In the genomic region with DNA sequence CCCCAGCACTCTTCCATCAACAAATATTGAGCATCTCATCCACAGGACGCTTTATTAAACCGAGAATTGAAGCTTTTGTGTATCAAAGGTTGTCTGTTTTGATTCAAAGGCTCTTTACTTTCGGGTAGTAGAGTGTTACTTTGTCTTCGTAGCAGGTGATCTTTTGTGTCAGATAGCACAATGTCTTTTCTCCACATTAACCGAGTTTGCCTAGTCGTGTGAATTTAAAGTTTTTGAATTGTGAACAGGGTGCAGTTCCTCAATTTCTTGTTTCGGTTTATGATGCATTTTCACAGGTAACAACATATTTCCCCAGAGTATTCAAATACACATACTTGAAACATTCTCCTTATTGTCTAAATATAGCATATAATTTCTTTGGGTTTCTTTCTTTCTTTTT, we compare ENCODE assay signal across 8 mouse cellular contexts. TPM values are rescaled to one million over a fixed set of nuclear protein-coding genes. Genes with fewer than 3 reads are reported as not detected.
DNase-seq lines count a peak whose midpoint lies in the region; ATAC-seq and TF ChIP-seq lines count a peak whose summit lies in the region.

No protein-coding gene starts in this region.

- TF ChIP-seq EP300 in lung, postnatal 0 days (IDR thresholded peaks at IDR 0.05): no peak

- no peak for DNase-seq in lung, postnatal 0 days (ENCODE audit: low spot score)
- no peak for DNase-seq in lung, postnatal 14 days
- DNase-seq in embryonic facial prominence, embryonic 11.5 days (ENCODE audit: low spot score): no peak
- peak; percentile 63 for DNase-seq in induced T-regulatory cell, adult 2 months (ENCODE audit: low read depth)
- DNase-seq in frontal cortex, postnatal 14 days (ENCODE audit: low spot score in 2 of 2): no peak
- no peak for DNase-seq in cerebellum, adult 9-11 months
- no peak for DNase-seq in layer of hippocampus, adult 11-12 months (ENCODE audit: low spot score)

- H3K36me3 ChIP-seq in lung, postnatal 0 days (ENCODE audit: insufficient read depth, low read length): no peaks in the 10 kb centered on the region
- no peaks in the 10 kb centered on the region for H3K36me3 ChIP-seq in embryonic facial prominence, embryonic 11.5 days (replicated peaks; ENCODE audit: control insufficient read depth, insufficient read depth, low read depth, low read length)
- no peaks in the 10 kb centered on the region for H3K36me3 ChIP-seq in neural tube, embryonic 14.5 days (ENCODE audit: control insufficient read depth, insufficient read depth, low read length)

- H3K27ac ChIP-seq in lung, postnatal 0 days (ENCODE audit: low read length): no peak overlapping the region
- no peak overlapping the region for H3K27ac ChIP-seq in embryonic facial prominence, embryonic 11.5 days (replicated peaks; ENCODE audit: low read depth, low read length)
- no peak overlapping the region for H3K27ac ChIP-seq in neural tube, embryonic 14.5 days (ENCODE audit: low read depth, low read length)

- ATAC-seq in lung, postnatal 0 days: no peak
- ATAC-seq in embryonic facial prominence, embryonic 11.5 days (replicated peaks; ENCODE audit: insufficient number of reproducible peaks, low FRiP score, low TSS enrichment, low read depth): no peak
- no peak for ATAC-seq in neural tube, embryonic 14.5 days (ENCODE audit: low read depth)

- peak overlapping the region; percentile 100 for H3K4me3 ChIP-seq in lung, postnatal 0 days (ENCODE audit: low read depth, low read length)
- H3K4me3 ChIP-seq in embryonic facial prominence, embryonic 11.5 days (ENCODE audit: low read depth, low read length): peak overlapping the region; percentile 93
- H3K4me3 ChIP-seq in neural tube, embryonic 14.5 days (ENCODE audit: low read depth, low read length): peak overlapping the region; percentile 94

- H3K9me3 ChIP-seq in lung, postnatal 0 days (ENCODE audit: low read length): no peaks in the 10 kb centered on the region
- H3K9me3 ChIP-seq in embryonic facial prominence, embryonic 11.5 days (replicated peaks; ENCODE audit: control insufficient read depth, low read length): no peaks in the 10 kb centered on the region
- no peaks in the 10 kb centered on the region for H3K9me3 ChIP-seq in neural tube, embryonic 14.5 days (ENCODE audit: control insufficient read depth, low read length)

- 0 out of 2 replicates have a peak overlapping the region, but pooled peaks have one; percentile 20 for H3K9ac ChIP-seq in lung, postnatal 0 days (replicated peaks; ENCODE audit: low read depth)
- peak overlapping the region; percentile 62 for H3K9ac ChIP-seq in embryonic facial prominence, embryonic 11.5 days (replicated peaks; ENCODE audit: low read length)
- peak overlapping the region; percentile 99 for H3K9ac ChIP-seq in neural tube, embryonic 14.5 days (replicated peaks; ENCODE audit: low read depth, low read length)

- H3K27me3 ChIP-seq in lung, postnatal 0 days (replicated peaks; ENCODE audit: insufficient read depth, low read length): no peaks in the 10 kb centered on the region
- H3K27me3 ChIP-seq in embryonic facial prominence, embryonic 11.5 days (ENCODE audit: control insufficient read depth, insufficient read depth, low read length): no peaks in the 10 kb centered on the region
- no peaks in the 10 kb centered on the region for H3K27me3 ChIP-seq in neural tube, embryonic 14.5 days (ENCODE audit: control insufficient read depth, insufficient read depth, low read length)

- TF ChIP-seq CTCF in lung, postnatal 0 days (IDR thresholded peaks at IDR 0.05): no peak

- peak overlapping the region; percentile 65 for H3K4me2 ChIP-seq in lung, postnatal 0 days (replicated peaks; ENCODE audit: low read depth, low read length)
- peak overlapping the region; percentile 64 for H3K4me2 ChIP-seq in embryonic facial prominence, embryonic 11.5 days (ENCODE audit: low read depth, low read length)
- peak overlapping the region; percentile 92 for H3K4me2 ChIP-seq in neural tube, embryonic 14.5 days (ENCODE audit: low read depth, low read length)

- H3K4me1 ChIP-seq in lung, postnatal 0 days (ENCODE audit: insufficient read depth, low read depth, low read length): peaks cover 8% of the 10 kb centered on the region; the same call in 1 of the 2 replicates
- H3K4me1 ChIP-seq in embryonic facial prominence, embryonic 11.5 days (ENCODE audit: control insufficient read depth, insufficient read depth, low read length): no peaks in the 10 kb centered on the region
- H3K4me1 ChIP-seq in neural tube, embryonic 14.5 days (ENCODE audit: control insufficient read depth, insufficient read depth, low read length): peaks cover 10% of the 10 kb centered on the region; the same call in 1 of the 2 replicates

- WGBS in lung, postnatal 0 days: 8% methylated on average over 7 of the region's 7 CpGs
- 12% methylated on average over 7 of the region's 7 CpGs for WGBS in embryonic facial prominence, embryonic 11.5 days
- 7% methylated on average over 7 of the region's 7 CpGs for WGBS in neural tube, embryonic 14.5 days

RNA-seq across cellular contexts. Expression of gene Peli1, which starts 1.5 kb away (rescaled TPM):
- polyA plus RNA-seq in lung, postnatal 0 days (2015; fragmentation: Nextera tagmentation; extraction: Ambion mirVana): 44.8 and 46.4 TPM in 2 replicates
- polyA plus RNA-seq in embryonic facial prominence, embryonic 11.5 days (2014; fragmentation: Nextera tagmentation; extraction: Ambion mirVana): 81.2 and 86.9 TPM in 2 replicates
- 84.6 and 98.1 TPM in 2 replicates for polyA plus RNA-seq in neural tube, embryonic 14.5 days (2014; fragmentation: Nextera tagmentation; extraction: Ambion mirVana)

Comparison
In these comparisons a context has a peak if more than half of its experiments do, and no peak if none do; other contexts are left out.
1. H3K9ac ChIP-seq: peak in every context shown above with its lines; median percentile 99 in neural tube, embryonic 14.5 days; 62 in embryonic facial prominence, embryonic 11.5 days; 20 in lung, postnatal 0 days.